8 mouse cellular contexts compared by ENCODE assay signal in the genomic region with DNA sequence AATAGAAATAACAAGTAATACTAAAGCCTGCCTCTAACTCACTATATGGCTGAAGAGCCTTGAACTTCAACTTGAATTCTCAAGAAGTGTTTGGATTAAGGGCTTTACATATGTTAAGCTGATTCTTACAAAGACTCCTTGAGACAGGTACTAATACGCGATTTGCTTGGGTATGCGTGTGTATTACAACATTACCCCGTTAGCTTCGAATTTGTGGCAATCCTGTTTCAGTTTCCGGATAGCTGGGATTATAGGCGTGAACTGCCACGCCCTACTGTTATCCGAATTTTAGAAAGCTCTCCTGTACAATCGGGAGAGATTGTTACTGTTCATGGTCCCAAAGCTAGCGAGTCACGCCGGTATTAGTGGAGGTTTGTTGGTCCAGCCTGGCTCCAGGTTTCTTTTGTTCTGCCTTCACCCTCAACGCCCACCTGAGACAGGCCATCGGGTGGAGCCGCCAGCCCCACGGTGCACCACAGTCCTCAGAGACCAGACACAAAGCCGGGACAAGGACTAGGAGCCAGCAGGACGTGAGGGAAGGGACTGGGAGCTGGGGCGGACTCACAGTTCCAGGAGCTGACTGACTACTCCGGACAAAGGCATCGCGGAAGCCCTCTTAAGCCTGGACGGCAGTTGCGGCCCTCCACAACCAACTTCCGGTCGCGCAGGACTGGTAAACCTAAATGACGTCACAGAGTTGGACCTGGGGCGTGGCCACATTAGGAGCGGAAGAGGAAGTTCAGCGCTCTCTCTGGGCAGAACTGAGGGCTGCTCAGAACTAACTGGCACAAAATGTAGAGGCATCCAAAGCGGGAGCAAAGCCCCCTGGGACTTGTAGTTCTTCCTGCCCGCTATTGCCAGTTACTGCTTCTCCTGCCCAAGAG. TPM values are rescaled to one million over a fixed set of nuclear protein-coding genes. Genes with fewer than 3 reads are reported as not detected.
DNase-seq lines count a peak whose midpoint lies in the region; ATAC-seq and TF ChIP-seq lines count a peak whose summit lies in the region.

A gene (minus strand): TSS at position 672 of the 884 bp plus-strand sequence.

- H3K36me3 ChIP-seq in embryonic facial prominence, embryonic 15.5 days: no peaks in the 10 kb centered on the region
- H3K36me3 ChIP-seq in limb, embryonic 14.5 days (ENCODE audit: control insufficient read depth, insufficient read depth, low read length): peaks cover 9% of the 10 kb centered on the region
- H3K36me3 ChIP-seq in midbrain, postnatal 0 days (ENCODE audit: insufficient read depth, low read length): no peaks in the 10 kb centered on the region

- peak within 1 kb of the TSS; percentile 91 for H3K9ac ChIP-seq in embryonic facial prominence, embryonic 15.5 days
- H3K9ac ChIP-seq in limb, embryonic 14.5 days (ENCODE audit: low read depth, low read length, severe bottlenecking): peak within 1 kb of the TSS; percentile 95
- H3K9ac ChIP-seq in midbrain, postnatal 0 days (replicated peaks; ENCODE audit: low read length, poor library complexity, severe bottlenecking): peak within 1 kb of the TSS; percentile 93

- TF ChIP-seq CTCF in bone marrow, adult 2 months (IDR thresholded peaks at IDR 0.05; ENCODE audit: control insufficient read depth, insufficient read depth, low read length): no peak
- TF ChIP-seq CTCF in midbrain, postnatal 0 days (IDR thresholded peaks at IDR 0.05): peak; percentile 50

- peak; percentile 100 for DNase-seq in 416B (ENCODE audit: low read depth)
- peak; percentile 97 for DNase-seq in heart, adult 8-10 months (ENCODE audit: low spot score)
- DNase-seq in kidney, adult 9 months: peak; percentile 99
- DNase-seq in limb, embryonic 14.5 days (ENCODE audit: low spot score): peak; percentile 100
- peak; percentile 100 for DNase-seq in midbrain, postnatal 0 days (ENCODE audit: low spot score)
- peak; percentile 88 to 90 for DNase-seq in spleen, postnatal 14 days (ENCODE audit: low spot score in 2 of 2)

- ATAC-seq in embryonic facial prominence, embryonic 15.5 days (ENCODE audit: insufficient number of reproducible peaks, low FRiP score, low TSS enrichment, low read depth): peak; percentile 97
- peak; percentile 100 for ATAC-seq in limb, embryonic 14.5 days (ENCODE audit: low FRiP score, low read depth)
- ATAC-seq in midbrain, postnatal 0 days (ENCODE audit: low FRiP score): peak; percentile 100

- peak within 1 kb of the TSS; percentile 60 for H3K4me2 ChIP-seq in embryonic facial prominence, embryonic 15.5 days (replicated peaks)
- H3K4me2 ChIP-seq in limb, embryonic 14.5 days (replicated peaks; ENCODE audit: low read depth, low read length, severe bottlenecking): peak within 1 kb of the TSS; percentile 68
- peak within 1 kb of the TSS; percentile 65 for H3K4me2 ChIP-seq in midbrain, postnatal 0 days (ENCODE audit: low read depth, low read length, poor library complexity, severe bottlenecking)

- peak; percentile 98 for TF ChIP-seq POLR2A in bone marrow, adult 2 months (IDR thresholded peaks at IDR 0.05; ENCODE audit: borderline replicate concordance, control insufficient read depth, low read depth, low read length)
- peak; percentile 98; the same call in 1 of the 2 replicates for TF ChIP-seq POLR2A in limb, embryonic 14.5 days (IDR thresholded peaks at IDR 0.05; ENCODE audit: borderline replicate concordance, extremely low read depth, insufficient read depth, insufficient read length)

- peaks cover 1% of the 10 kb centered on the region; the same call in 1 of the 2 replicates for H3K4me1 ChIP-seq in bone marrow, adult 2 months (ENCODE audit: control insufficient read depth, insufficient read depth, low read length)
- 0 out of 2 replicates have a peak, but pooled peaks cover 5% of the 10 kb centered on the region for H3K4me1 ChIP-seq in embryonic facial prominence, embryonic 15.5 days
- peaks cover 12% of the 10 kb centered on the region for H3K4me1 ChIP-seq in limb, embryonic 14.5 days (ENCODE audit: control insufficient read depth, insufficient read depth, low read length)
- H3K4me1 ChIP-seq in midbrain, postnatal 0 days (ENCODE audit: insufficient read depth, low read length): peaks cover 7% of the 10 kb centered on the region; the same call in 1 of the 2 replicates

- H3K27ac ChIP-seq in bone marrow, adult 2 months (ENCODE audit: control insufficient read depth, insufficient read depth, low read depth, low read length, poor library complexity): peak within 1 kb of the TSS; percentile 95
- peak within 1 kb of the TSS; percentile 92 for H3K27ac ChIP-seq in embryonic facial prominence, embryonic 15.5 days (replicated peaks)
- H3K27ac ChIP-seq in limb, embryonic 14.5 days (replicated peaks; ENCODE audit: low read depth, low read length): peak within 1 kb of the TSS; percentile 90
- H3K27ac ChIP-seq in midbrain, postnatal 0 days (ENCODE audit: low read depth, low read length): peak within 1 kb of the TSS; percentile 97

- no peaks in the 10 kb centered on the region for H3K9me3 ChIP-seq in embryonic facial prominence, embryonic 15.5 days (replicated peaks)
- no peaks in the 10 kb centered on the region for H3K9me3 ChIP-seq in limb, embryonic 14.5 days (ENCODE audit: control insufficient read depth, low read length)
- H3K9me3 ChIP-seq in midbrain, postnatal 0 days (ENCODE audit: low read length): no peaks in the 10 kb centered on the region

- no peaks in the 10 kb centered on the region for H3K27me3 ChIP-seq in embryonic facial prominence, embryonic 15.5 days
- no peaks in the 10 kb centered on the region for H3K27me3 ChIP-seq in limb, embryonic 14.5 days (ENCODE audit: control insufficient read depth, insufficient read depth, low read length)
- no peaks in the 10 kb centered on the region for H3K27me3 ChIP-seq in midbrain, postnatal 0 days (ENCODE audit: insufficient read depth, low read length)

- peak within 1 kb of the TSS; percentile 90 for H3K4me3 ChIP-seq in bone marrow, adult 2 months (replicated peaks; ENCODE audit: control insufficient read depth, low read depth, low read length)
- H3K4me3 ChIP-seq in embryonic facial prominence, embryonic 15.5 days (replicated peaks): peak within 1 kb of the TSS; percentile 89
- H3K4me3 ChIP-seq in limb, embryonic 14.5 days (replicated peaks; ENCODE audit: low read length): peak within 1 kb of the TSS; percentile 82
- peak within 1 kb of the TSS; percentile 77 for H3K4me3 ChIP-seq in midbrain, postnatal 0 days (ENCODE audit: low read depth, low read length)

- WGBS in bone marrow, adult 2 months: under 1% methylated on average over 34 of the region's 34 CpGs
- under 1% methylated on average over 34 of the region's 34 CpGs for WGBS in embryonic facial prominence, embryonic 15.5 days
- 0% methylated on average over 34 of the region's 34 CpGs for WGBS in limb, embryonic 14.5 days
- WGBS in midbrain, postnatal 0 days: under 1% methylated on average over 34 of the region's 34 CpGs

RNA-seq across cellular contexts. Expression of the gene that starts here (rescaled TPM):
- polyA plus RNA-seq in bone marrow, adult 2 months (2011; ENCODE audit: insufficient read depth, insufficient read length, low replicate concordance, missing spikeins): 2.6 and 4.0 TPM in 2 replicates
- polyA plus RNA-seq in embryonic facial prominence, embryonic 15.5 days (2015; fragmentation: Nextera tagmentation; extraction: Ambion mirVana): 27.4 and 29.7 TPM in 2 replicates
- 10 to 100 TPM; 16.9 to 17.8 (median 17.6) TPM for total RNA-seq in heart, adult 8-10 months (2022)
- 22.2 and 23.2 TPM in 2 replicates for polyA plus RNA-seq in limb, embryonic 14.5 days (2012; rRNA removed)
- 31.1 and 34.8 TPM in 2 replicates for polyA plus RNA-seq in limb, embryonic 14.5 days (2014; fragmentation: Nextera tagmentation; extraction: Ambion mirVana)
- 50.3 and 83.9 TPM in 2 replicates for total RNA-seq in midbrain, postnatal 0 days (2014; rRNA removed)
- 88.2 and 98.6 TPM in 2 replicates for polyA plus RNA-seq in midbrain, postnatal 0 days (2015; fragmentation: Nextera tagmentation; extraction: Ambion mirVana)

Comparison
In these comparisons a context has a peak if more than half of its experiments do, and no peak if none do; other contexts are left out.
1. Peak in every context shown above with its lines: DNase-seq, ATAC-seq, H3K4me3 ChIP-seq and H3K27ac ChIP-seq.